Mouse (Mus musculus) urinary bladder, postnatal 14 days (tissue): ENCODE results near the gene Map3k6.
A peak's percentile ranks its signal among the peaks of the same experiment; 100 is the strongest.

ENCODE experiments used
- DNase-seq: peaks from one replicate; pipeline ENCODE4 v3.0.0; 2021; ENCODE audit warnings: low spot score

Gene Map3k6

GRCm38 (mm10) chr4:133213661-133214060, 27.0 kb upstream of the Map3k6 start:
- no peak for DNase-seq

DNA sequence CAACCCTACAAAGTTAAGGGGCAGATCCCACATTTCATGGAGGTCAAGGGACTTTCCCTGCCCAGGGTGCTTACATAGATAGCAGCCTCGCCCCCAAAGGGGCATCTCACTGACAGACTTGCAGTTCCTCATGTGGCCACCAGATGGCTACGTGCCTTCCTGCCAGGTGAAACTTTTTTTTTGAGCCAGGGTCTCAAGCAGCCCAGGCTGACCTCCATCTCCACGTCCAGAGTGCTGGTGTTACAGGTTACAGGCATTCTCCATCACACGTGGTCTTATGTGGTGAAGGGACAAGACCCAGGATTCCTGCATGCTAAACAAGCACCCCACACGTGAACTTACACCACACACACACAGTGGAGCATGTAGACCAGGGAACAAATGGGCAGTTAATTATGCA, 23.0 kb upstream of the Map3k6 start:
- DNase-seq = peak; percentile 67

DNA sequence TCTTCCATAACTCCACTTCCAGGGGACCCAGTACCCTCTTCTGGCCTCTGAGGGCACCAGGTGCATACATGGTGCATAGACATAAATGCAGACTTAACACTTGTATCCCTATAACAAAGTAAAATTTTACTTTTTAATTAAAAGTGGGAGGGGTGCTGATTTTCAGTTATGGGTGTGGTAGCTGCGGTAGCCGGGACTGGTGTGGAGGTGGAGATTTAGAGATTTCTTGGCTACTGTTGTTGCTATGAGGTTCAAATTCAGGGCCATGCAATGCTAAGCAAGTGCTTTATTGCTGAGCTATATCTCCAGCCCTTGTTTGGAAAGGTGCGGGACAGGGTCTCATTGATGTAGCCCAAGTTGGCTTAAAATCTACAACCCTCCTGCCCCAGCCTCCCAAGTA, 21.9 kb upstream of the Map3k6 start:
- no peak for DNase-seq

DNA sequence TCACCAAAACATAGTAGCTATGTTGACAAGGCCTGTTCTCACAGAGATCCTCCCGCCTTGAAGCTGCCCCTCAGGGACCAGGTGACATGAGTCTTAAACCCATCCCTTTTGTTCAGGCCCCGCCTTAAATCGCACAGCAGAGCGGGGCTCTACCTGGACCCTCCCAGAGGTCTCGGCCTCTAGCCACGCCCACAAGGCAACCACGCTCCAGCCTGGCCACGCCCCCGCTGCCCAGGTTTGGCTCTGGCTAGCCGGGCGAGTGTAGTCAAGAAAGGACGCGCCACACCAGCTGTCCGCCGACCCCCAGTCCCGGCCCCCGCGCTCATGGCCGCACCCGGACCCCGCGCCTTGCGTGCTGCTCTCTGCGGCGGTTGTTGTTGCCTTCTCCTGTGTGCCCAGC, 20.0 kb upstream of the Map3k6 start:
- DNase-seq = peak; percentile 58

- DNase-seq = no peak
Observed at GRCm38 (mm10) chr4:133221701-133222100, 18.9 kb upstream of the Map3k6 start.

DNA sequence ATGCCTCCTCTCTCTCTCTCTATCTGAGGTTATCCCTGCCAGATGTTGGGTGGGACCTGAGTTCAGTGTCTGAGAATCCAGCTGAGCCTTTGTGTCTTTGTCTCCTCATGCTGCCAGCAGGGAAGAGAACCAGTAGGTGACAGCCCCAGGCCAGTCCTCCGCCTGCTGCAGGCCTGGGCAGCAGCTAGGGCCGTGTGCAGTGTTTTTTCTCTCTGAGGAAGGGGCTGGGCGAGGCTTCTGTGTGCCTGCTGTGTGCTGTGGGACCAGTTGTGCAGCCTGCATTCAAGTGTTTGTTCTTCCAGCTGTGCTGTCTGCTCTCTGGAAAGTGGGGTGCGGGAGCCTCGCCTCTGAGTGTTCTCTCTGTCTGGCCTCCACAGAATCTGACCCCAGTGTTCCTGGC, 16.7 kb upstream of the Map3k6 start:
- DNase-seq = no peak

- no peak for DNase-seq
Observed at GRCm38 (mm10) chr4:133226073-133226472, 14.5 kb upstream of the Map3k6 start.

DNA sequence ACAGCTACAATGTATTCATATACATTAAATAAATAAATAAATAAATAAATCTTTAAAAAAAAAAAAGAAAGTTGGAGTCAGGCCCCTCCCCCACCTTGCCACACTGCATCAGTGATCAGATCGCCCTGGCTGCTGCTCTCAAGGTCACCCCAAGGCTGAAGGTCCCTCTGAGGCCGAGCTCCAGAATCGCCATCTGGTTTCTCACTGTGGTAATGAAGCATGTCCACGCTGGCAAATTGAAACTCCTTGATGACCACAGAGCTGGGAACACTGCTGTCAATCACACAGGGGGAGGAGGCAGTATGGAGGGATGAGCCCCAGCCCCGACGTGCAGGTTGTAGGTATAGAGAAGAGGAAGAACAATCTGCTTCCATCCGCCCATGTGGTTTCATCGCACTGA, 13.0 kb upstream of the Map3k6 start:
- no peak for DNase-seq

DNA sequence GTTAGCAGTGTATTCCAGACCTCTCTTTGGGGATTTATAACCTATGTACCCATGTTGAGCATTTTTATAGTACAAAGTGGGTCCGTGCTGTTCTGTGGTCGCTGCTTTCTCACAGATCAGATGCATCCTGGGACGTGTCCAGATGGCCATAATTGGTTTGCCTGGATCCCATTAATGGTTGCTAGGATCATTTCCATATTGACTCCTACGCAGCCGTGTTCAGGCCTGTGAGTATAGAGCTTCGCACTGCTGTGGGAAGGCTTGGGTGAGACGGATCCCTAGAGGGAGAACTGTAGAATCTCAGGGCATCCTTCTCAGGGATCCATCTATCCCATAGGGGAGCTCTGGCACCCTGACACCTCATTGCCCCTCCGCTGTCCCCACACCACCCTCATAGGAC, 11.0 kb upstream of the Map3k6 start:
- DNase-seq = no peak

- DNase-seq = peak; percentile 64
Observed at GRCm38 (mm10) chr4:133233285-133233976, 7.2 kb upstream of the Map3k6 start.

GRCm38 (mm10) chr4:133234771-133235170, 5.8 kb upstream of the Map3k6 start:
- DNase-seq = no peak

DNA sequence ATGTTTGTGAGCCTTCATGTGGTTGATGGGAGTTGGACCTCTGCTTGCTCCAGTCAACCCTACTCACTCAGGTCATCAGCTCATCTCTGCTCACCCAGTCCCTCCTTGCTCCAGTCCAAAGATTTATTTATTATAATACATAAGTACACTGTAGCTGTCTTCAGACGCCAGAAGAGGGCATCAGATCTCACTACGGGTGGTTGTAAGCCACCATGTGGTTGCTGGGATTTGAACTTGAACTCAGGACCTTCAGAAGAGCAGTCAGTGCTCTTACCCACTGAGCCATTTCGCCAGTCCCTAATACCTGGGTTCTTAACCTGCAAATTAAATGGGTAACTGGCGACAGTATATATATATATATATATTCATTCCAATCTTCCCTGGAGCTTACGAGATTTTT, 5.2 kb upstream of the Map3k6 start:
- no peak for DNase-seq

DNA sequence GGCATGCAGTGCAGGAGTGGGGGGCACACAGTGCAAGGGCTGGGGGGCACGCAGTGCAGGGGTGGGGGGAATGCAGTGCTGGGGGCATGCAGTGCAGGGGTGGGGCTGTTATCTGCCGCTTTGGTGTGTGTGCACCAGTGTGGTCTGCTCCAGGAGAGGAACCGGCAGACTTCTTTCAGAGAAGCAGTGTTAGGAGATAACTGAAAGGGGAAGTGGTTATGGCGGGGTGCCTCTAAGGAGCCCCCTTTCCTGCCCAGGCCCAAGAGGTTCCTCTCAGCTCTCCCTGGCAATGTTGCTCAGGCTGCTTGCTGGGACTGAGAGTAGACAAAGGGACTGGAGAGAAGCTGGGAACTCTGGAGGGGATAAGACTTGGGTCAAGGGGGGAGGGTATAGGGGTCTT, 2.7 kb upstream of the Map3k6 start:
- no peak for DNase-seq

DNA sequence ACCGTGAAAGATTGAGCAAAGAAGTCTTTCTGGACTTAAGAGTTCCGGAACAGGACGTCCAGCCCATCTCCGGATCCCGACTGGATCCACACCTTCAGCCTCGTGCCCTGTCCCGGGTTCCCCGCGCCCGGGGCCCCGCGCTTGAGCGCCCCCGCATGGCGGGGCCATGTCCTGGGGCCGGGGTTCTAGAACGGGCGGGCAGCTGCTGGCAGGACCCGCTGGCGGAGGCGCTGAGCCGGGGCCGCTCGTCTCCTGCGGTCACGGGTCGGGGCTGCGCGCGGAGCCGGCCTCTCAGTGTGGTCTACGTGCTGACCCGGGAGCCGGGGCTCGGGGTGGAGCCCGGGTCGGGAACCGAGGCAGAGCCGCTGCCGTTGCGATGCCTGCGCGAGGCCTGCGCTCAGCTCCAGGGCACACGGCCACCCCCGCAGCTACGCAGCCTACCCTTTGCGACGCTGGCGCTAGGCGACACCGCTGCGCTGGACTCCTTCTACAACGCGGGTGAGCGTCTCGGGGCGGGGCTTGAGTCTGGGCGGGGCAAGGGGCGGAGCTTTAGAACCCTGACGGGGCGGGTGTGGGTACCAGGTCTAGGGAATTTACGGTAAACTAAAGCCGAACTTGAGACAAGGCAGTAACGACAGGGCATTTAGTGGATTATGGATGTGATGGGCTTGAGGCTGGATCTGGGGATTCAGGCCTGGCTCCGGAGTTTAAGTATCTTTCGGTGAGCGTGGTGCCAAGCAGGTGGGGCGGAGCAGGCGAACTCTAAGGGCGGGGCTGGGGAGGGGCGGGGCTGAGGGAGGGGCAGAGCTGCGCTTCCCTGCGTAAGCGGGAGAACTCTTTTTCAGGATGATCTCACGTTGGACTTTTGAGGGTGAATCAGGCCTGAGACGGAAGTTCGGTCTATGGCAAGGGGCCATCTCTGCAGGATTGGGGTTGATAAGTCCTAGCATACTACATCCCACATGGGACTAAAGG, 603 bp downstream of the Map3k6 start:
- peak; percentile 94 for DNase-seq

GRCm38 (mm10) chr4:133241910-133242309, 1.3 kb downstream of the Map3k6 start:
- no peak for DNase-seq

- DNase-seq = no peak
Observed at GRCm38 (mm10) chr4:133242710-133243109, 2.1 kb downstream of the Map3k6 start.

DNA sequence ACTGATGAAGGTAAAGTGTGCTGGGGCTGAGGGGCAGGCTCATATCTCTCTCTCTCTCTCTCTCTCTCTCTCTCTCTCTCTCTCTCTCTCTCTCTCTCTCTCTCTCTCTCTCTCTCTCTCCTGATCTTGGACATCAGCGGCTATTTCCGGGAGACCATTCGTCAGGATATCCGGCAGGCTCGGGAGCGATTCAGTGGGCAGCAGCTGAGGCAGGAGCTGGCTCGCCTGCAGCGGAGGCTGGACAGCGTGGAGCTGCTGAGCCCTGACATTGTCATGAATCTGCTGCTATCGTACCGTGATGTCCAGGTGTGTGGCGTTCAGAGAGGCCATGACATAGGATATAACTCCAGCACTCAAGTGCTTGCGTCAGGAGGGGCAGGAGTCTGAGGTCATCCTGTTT, 2.9 kb downstream of the Map3k6 start:
- DNase-seq = no peak

GRCm38 (mm10) chr4:133244289-133244688, 3.7 kb downstream of the Map3k6 start:
- DNase-seq = no peak

DNA sequence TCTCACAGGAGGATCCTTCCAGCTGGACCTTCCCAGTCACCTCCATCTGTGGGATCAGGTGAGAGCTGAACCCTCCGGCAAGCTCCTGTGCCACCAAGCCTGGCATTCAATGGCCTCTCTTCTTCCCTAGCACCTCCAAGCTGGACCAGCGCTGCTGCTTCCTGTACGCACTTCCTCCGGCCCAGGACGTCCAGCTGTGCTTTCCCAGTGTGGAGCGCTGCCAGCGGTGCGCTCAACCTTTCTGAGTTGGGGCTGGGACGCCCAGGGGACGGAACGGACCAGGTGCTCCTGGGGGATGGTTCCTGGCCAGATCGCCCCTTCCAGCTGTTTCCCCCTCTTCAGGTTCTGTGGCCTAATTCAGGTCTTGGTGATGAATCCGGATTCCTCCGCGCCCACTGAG, 6.5 kb downstream of the Map3k6 start:
- no peak for DNase-seq

DNA sequence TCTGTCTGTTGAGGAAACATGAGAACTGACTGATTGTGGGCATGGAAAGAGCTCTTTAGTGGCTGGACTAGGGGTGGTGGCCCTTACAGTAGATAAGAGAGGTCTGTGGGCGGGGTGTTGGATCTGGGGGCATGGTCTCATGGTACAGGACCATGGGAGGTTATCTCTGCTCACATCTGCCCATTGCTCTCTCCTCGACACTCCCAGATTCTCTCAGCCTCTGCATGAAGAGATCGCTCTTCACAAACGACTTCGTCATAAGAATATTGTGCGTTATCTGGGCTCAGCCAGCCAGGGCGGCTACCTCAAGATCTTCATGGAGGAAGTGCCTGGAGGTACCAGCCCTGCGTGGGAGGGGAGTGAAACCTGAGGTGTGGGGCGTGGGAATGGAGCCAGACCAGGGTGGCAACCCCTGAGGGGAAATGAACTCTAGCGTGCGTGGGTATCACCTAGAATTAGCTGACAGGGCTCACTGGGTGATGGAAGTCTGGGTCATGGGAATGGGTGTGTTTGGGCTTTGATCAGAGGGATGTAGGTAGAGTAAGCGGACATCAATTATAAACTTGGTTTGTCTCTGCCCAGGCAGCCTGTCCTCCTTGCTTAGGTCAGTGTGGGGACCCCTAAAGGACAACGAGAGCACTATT, 7.3 kb downstream of the Map3k6 start:
- DNase-seq = no peak

DNA sequence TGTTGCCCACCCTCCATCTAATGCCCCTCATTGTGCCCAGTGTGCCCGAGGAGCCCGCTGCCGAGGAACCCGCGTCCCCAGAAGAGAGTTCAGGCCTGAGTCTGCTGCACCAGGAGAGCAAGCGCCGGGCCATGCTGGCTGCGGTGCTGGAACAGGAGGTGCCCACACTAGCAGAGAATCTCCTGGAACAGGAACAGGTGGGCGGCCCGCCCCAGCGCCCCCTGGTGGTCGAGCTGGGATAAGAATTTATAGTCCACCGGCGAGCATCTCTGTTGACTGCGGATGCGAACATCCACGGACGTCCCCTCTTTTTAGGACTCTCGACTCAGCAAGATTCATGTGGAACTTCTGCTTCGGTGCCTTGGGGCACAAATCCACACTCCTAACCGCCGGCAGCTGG, 10.0 kb downstream of the Map3k6 start:
- DNase-seq = peak; percentile 90

DNA sequence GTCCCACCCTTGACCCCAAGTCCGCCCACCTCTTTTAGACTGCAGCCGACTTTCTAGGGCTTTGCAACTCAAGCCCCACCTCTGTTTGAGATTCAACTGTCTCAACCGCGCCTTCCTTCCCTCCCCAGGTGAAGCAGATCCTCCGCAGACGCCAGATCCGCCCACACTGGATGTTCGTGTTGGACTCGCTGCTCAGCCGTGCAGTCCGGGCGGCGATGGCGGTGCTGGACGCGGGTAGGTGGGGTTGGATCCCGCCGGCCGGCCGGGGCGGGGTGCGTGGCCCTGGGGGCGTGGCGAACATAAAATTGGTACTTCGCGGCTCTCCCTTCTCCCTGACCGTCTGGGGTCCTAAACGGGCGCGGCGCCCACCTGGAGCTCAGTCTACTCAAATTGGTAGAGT, 10.6 kb downstream of the Map3k6 start:
- DNase-seq = peak; percentile 72

- DNase-seq = no peak
Observed at GRCm38 (mm10) chr4:133252089-133252488, 11.5 kb downstream of the Map3k6 start.
